Mouse (Mus musculus) heart, adult 2 months (tissue): ENCODE measurements around the gene Cacna1d.

ENCODE experiments used
- CTCF ChIP-seq: fragments of 200-600 bp; IDR thresholded peaks from 2 replicates; pipeline ENCODE4 v1.8.1; 2022; ENCODE audit warnings: antibody characterized with exemption, mild to moderate bottlenecking, moderate library complexity
- EP300 ChIP-seq: fragments of 200-500 bp; IDR thresholded peaks from 2 replicates; pipeline ENCODE4 v1.6.1; 2011; ENCODE audit warnings: low read depth, low read length, control low read depth; ENCODE audit not compliant: insufficient read depth
- POLR2A ChIP-seq: fragments of 200-500 bp; IDR thresholded peaks from 2 replicates; pipeline ENCODE4 v1.6.1; 2011; ENCODE audit warnings: mild to moderate bottlenecking, low read depth, low read length, control low read depth; ENCODE audit not compliant: insufficient read depth

DNA sequence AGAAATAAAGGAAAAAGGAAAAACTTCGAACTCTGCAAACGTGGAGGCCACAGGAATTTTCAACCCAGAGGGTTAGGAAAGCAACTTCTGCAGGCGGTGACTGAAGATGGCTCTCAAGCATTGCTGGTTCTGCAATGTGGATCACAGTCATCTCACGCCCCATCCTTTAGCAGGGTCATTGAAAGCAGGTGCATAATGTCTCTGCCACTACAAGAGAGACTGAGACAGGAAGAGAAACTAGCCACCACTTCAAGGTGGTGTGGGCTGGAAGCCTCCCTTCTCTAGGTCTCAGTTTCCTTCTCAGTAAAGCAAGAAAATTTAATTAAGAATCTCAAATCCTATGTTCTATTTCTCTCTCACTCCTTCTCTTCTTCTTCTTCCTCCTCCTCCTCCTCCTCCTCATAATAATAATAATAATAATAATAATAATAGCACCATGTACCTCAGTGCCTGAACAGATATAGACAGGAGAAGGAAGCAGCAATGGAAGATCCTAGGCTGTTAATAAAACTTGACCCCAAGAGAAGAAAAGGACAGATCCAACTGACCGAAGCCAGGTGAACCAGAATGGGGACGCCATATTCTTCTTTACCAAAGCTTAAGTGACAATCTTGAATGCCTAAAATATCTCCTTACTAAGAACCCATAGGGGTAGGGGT is 305.5 kb downstream of the Cacna1d start:
- no peak for TF ChIP-seq CTCF
- no peak for TF ChIP-seq POLR2A
- no peak for TF ChIP-seq EP300
